Comparison of ENCODE assay signal across 18 mouse cellular contexts in genomic region chr5:21556502-21556901, GRCm38 (mm10). TPM values are rescaled to one million over a fixed set of nuclear protein-coding genes. Genes with fewer than 3 reads are reported as not detected.
"Had no signal": no experiment of that assay in that cellular context is flagged by ENCODE, and none has a peak within 500 bp of the region (broad histone marks: within the 10 kb centered on the region; RNA-seq: fewer than 3 reads in every experiment).

No protein-coding gene starts in this region.

- H3K4me1 ChIP-seq: intestine, embryonic 15.5 days; midbrain, embryonic 12.5 days; midbrain, embryonic 15.5 days; neural tube, embryonic 12.5 days had no signal

- H3K4me2 ChIP-seq: intestine, embryonic 15.5 days; kidney, embryonic 15.5 days; limb, embryonic 12.5 days; liver, embryonic 11.5 days; midbrain, embryonic 12.5 days; midbrain, embryonic 15.5 days; neural tube, embryonic 12.5 days had no signal

- H3K9me3 ChIP-seq: intestine, embryonic 15.5 days; kidney, embryonic 15.5 days; limb, embryonic 12.5 days; midbrain, embryonic 12.5 days; midbrain, embryonic 15.5 days; neural tube, embryonic 12.5 days had no signal

- H3K4me3 ChIP-seq: intestine, embryonic 15.5 days; kidney, embryonic 15.5 days; left cerebral cortex, adult 2 months; limb, embryonic 12.5 days; midbrain, embryonic 12.5 days; midbrain, embryonic 15.5 days; neural tube, embryonic 12.5 days had no signal

- H3K36me3 ChIP-seq: intestine, embryonic 15.5 days; midbrain, embryonic 12.5 days; midbrain, embryonic 15.5 days; neural tube, embryonic 12.5 days had no signal

- DNase-seq: kidney, adult 11 months; kidney, adult 8-10 months; kidney, postnatal 10 days; kidney, postnatal 36 days; layer of hippocampus, postnatal 36 days; liver, postnatal 0 days; lung, postnatal 14 days; thymus, postnatal 25 days had no signal

- H3K27ac ChIP-seq: intestine, embryonic 15.5 days; kidney, embryonic 15.5 days; left cerebral cortex, adult 2 months; limb, embryonic 12.5 days; liver, embryonic 14.5 days; macrophage; midbrain, embryonic 12.5 days; midbrain, embryonic 15.5 days; neural tube, embryonic 12.5 days had no signal

- H3K27me3 ChIP-seq: intestine, embryonic 15.5 days; kidney, embryonic 15.5 days; limb, embryonic 12.5 days; midbrain, embryonic 12.5 days; midbrain, embryonic 15.5 days; neural tube, embryonic 12.5 days had no signal

- H3K9ac ChIP-seq: intestine, embryonic 15.5 days; kidney, embryonic 15.5 days; limb, embryonic 12.5 days; liver, embryonic 14.5 days; liver, postnatal 0 days; midbrain, embryonic 12.5 days; midbrain, embryonic 15.5 days; neural tube, embryonic 12.5 days had no signal

- ATAC-seq: intestine, embryonic 15.5 days; liver, postnatal 0 days; midbrain, embryonic 15.5 days had no signal

RNA-seq across cellular contexts. Expression of gene Lrrc17, which starts 13.1 kb away (rescaled TPM):
- polyA plus RNA-seq: macrophage had no signal
